ENCODE assay signal across 8 mouse cellular contexts in genomic region chr2:117343240-117343624, GRCm38 (mm10). TPM values are rescaled to one million over a fixed set of nuclear protein-coding genes. Genes with fewer than 3 reads are reported as not detected.
DNase-seq lines count a peak whose midpoint lies in the region; ATAC-seq and TF ChIP-seq lines count a peak whose summit lies in the region.

No protein-coding gene starts in this region.

- no peak overlapping the region for H3K4me2 ChIP-seq in hindbrain, embryonic 11.5 days (replicated peaks; ENCODE audit: low read depth, low read length)
- peak overlapping the region; percentile 96 for H3K4me2 ChIP-seq in limb, embryonic 12.5 days
- no peak overlapping the region for H3K4me2 ChIP-seq in neural tube, embryonic 14.5 days (ENCODE audit: low read depth, low read length)

- no peak for TF ChIP-seq CTCF in lung, adult 2 months (IDR thresholded peaks at IDR 0.05; ENCODE audit: insufficient read depth, low read length)
- no peak for TF ChIP-seq CTCF in cerebellum, adult 2 months (IDR thresholded peaks at IDR 0.05; ENCODE audit: borderline replicate concordance, insufficient read depth, low read depth, low read length)

- 29% methylated on average over 7 of the region's 7 CpGs for WGBS in lung, adult 2 months
- 24% methylated on average over 7 of the region's 7 CpGs for WGBS in hindbrain, embryonic 11.5 days
- 21% methylated on average over 7 of the region's 7 CpGs for WGBS in limb, embryonic 12.5 days
- WGBS in neural tube, embryonic 14.5 days = 33% methylated on average over 7 of the region's 7 CpGs
- 46% methylated on average over 7 of the region's 7 CpGs for WGBS in cerebellum, adult 2 months

- TF ChIP-seq POLR2A in lung, adult 2 months (IDR thresholded peaks at IDR 0.05; ENCODE audit: borderline replicate concordance, extremely low read depth, low read depth, low read length) = no peak
- TF ChIP-seq POLR2A in cerebellum, adult 2 months (IDR thresholded peaks at IDR 0.05; ENCODE audit: borderline replicate concordance, insufficient read depth, low read length) = no peak

- ATAC-seq in hindbrain, embryonic 11.5 days (ENCODE audit: low FRiP score) = peak; percentile 34; the same call in 1 of the 2 replicates
- 0 out of 2 replicates have a peak, but pooled peaks have one; percentile 34 for ATAC-seq in limb, embryonic 12.5 days (ENCODE audit: insufficient number of reproducible peaks, insufficient read depth, low FRiP score, low TSS enrichment, low read depth)
- peak; percentile 42; the same call in 1 of the 2 replicates for ATAC-seq in neural tube, embryonic 14.5 days (ENCODE audit: low read depth)

- H3K9ac ChIP-seq in hindbrain, embryonic 11.5 days (ENCODE audit: low read depth, low read length) = no peak overlapping the region
- no peak overlapping the region for H3K9ac ChIP-seq in limb, embryonic 12.5 days (replicated peaks)
- no peak overlapping the region for H3K9ac ChIP-seq in neural tube, embryonic 14.5 days (replicated peaks; ENCODE audit: low read depth, low read length)

- no peaks in the 10 kb centered on the region for H3K36me3 ChIP-seq in hindbrain, embryonic 11.5 days (ENCODE audit: control insufficient read depth, insufficient read depth, low read length)
- no peaks in the 10 kb centered on the region for H3K36me3 ChIP-seq in limb, embryonic 12.5 days
- H3K36me3 ChIP-seq in neural tube, embryonic 14.5 days (ENCODE audit: control insufficient read depth, insufficient read depth, low read length) = no peaks in the 10 kb centered on the region

- H3K27me3 ChIP-seq in hindbrain, embryonic 11.5 days (ENCODE audit: control insufficient read depth, insufficient read depth, low read length) = peaks cover 11% of the 10 kb centered on the region
- peaks cover 50% of the 10 kb centered on the region for H3K27me3 ChIP-seq in limb, embryonic 12.5 days
- H3K27me3 ChIP-seq in neural tube, embryonic 14.5 days (ENCODE audit: control insufficient read depth, insufficient read depth, low read length) = peaks cover 5% of the 10 kb centered on the region; the same call in 1 of the 2 replicates
- no peaks in the 10 kb centered on the region for H3K27me3 ChIP-seq in cerebellum, adult 2 months (ENCODE audit: control insufficient read depth, insufficient read depth, low read length)

- H3K4me1 ChIP-seq in lung, adult 2 months (ENCODE audit: control insufficient read depth, insufficient read depth, low read length) = no peaks in the 10 kb centered on the region
- H3K4me1 ChIP-seq in hindbrain, embryonic 11.5 days (replicated peaks; ENCODE audit: control insufficient read depth, insufficient read depth, low read length) = peaks cover 3% of the 10 kb centered on the region
- H3K4me1 ChIP-seq in limb, embryonic 12.5 days (replicated peaks) = peaks cover 15% of the 10 kb centered on the region
- peaks cover 4% of the 10 kb centered on the region; the same call in 1 of the 2 replicates for H3K4me1 ChIP-seq in neural tube, embryonic 14.5 days (ENCODE audit: control insufficient read depth, insufficient read depth, low read length)
- no peaks in the 10 kb centered on the region for H3K4me1 ChIP-seq in cerebellum, adult 2 months (ENCODE audit: control insufficient read depth, insufficient read depth, low read length)

- DNase-seq in lung, adult 18-20 months = peak; percentile 31 to 38
- DNase-seq in lung, adult 2 months = no peak
- DNase-seq in hindbrain, embryonic 11.5 days (ENCODE audit: low spot score) = no peak
- DNase-seq in adrenal gland, adult 2 months = no peak
- no peak for DNase-seq in testis, postnatal 10 days (ENCODE audit: low spot score)
- DNase-seq in cerebellum, adult 2 months = no peak

- no peak overlapping the region for H3K4me3 ChIP-seq in lung, adult 2 months (replicated peaks; ENCODE audit: extremely low read depth, low read depth, low read length)
- H3K4me3 ChIP-seq in hindbrain, embryonic 11.5 days (ENCODE audit: low read depth, low read length) = peak overlapping the region; percentile 58; the same call in 1 of the 2 replicates
- peak overlapping the region; percentile 56 for H3K4me3 ChIP-seq in limb, embryonic 12.5 days (replicated peaks)
- H3K4me3 ChIP-seq in neural tube, embryonic 14.5 days (ENCODE audit: low read depth, low read length) = no peak overlapping the region
- no peak overlapping the region for H3K4me3 ChIP-seq in cerebellum, adult 2 months (replicated peaks; ENCODE audit: insufficient read depth, low read depth, low read length)

- no peak overlapping the region for H3K27ac ChIP-seq in hindbrain, embryonic 11.5 days (ENCODE audit: low read depth, low read length)
- H3K27ac ChIP-seq in limb, embryonic 12.5 days = no peak overlapping the region
- H3K27ac ChIP-seq in neural tube, embryonic 14.5 days (ENCODE audit: low read depth, low read length) = no peak overlapping the region
- no peak overlapping the region for H3K27ac ChIP-seq in cerebellum, adult 2 months (ENCODE audit: insufficient read depth, low read length)

- no peaks in the 10 kb centered on the region for H3K9me3 ChIP-seq in hindbrain, embryonic 11.5 days (ENCODE audit: control insufficient read depth, low read length)
- no peaks in the 10 kb centered on the region for H3K9me3 ChIP-seq in limb, embryonic 12.5 days
- H3K9me3 ChIP-seq in neural tube, embryonic 14.5 days (ENCODE audit: control insufficient read depth, low read length) = no peaks in the 10 kb centered on the region

RNA-seq across cellular contexts. Expression of gene Rasgrp1, which starts 0.4 kb away (rescaled TPM):
- 1.6 and 3.6 TPM in 2 replicates for polyA plus RNA-seq in lung, adult 2 months (2012; rRNA removed)
- 0.71 and 0.74 TPM in 2 replicates for polyA plus RNA-seq in hindbrain, embryonic 11.5 days (2014; fragmentation: Nextera tagmentation; extraction: Ambion mirVana)
- polyA plus RNA-seq in limb, embryonic 12.5 days (2016; fragmentation: Nextera tagmentation; extraction: Ambion mirVana) = 0.29 and 0.46 TPM in 2 replicates
- 2.1 and 2.4 TPM in 2 replicates for polyA plus RNA-seq in neural tube, embryonic 14.5 days (2014; fragmentation: Nextera tagmentation; extraction: Ambion mirVana)
- 1 to 10 TPM in 1 of 2 experiments, under 1 TPM in 1; 0.26 to 1.2 TPM for total RNA-seq in adrenal gland, adult 2 months (2021)
- polyA plus RNA-seq in adrenal gland, adult 2 months (2012; rRNA removed) = 0.15 and 0.85 TPM in 2 replicates
- 19.1 and 21.1 TPM in 2 replicates for polyA plus RNA-seq in cerebellum, adult 2 months (2012; rRNA removed)

Comparison
In these comparisons a context has a peak if more than half of its experiments do, and no peak if none do; other contexts are left out.
1. DNase-seq: peak in lung, adult 18-20 months (2 of 2); none in lung, adult 2 months (single experiment), hindbrain, embryonic 11.5 days (single experiment), adrenal gland, adult 2 months (single experiment), testis, postnatal 10 days (single experiment) and cerebellum, adult 2 months (0 of 2).
2. H3K4me3 ChIP-seq: peak in hindbrain, embryonic 11.5 days (single experiment) and limb, embryonic 12.5 days (single experiment); none in lung, adult 2 months (single experiment), neural tube, embryonic 14.5 days (single experiment) and cerebellum, adult 2 months (single experiment).
3. Peak in every context shown above with its lines, with median percentiles within 50 percentile points of each other: ATAC-seq.